Mouse (Mus musculus): ENCODE results near the gene Sult5a1. TPM values are rescaled to one million over a fixed set of nuclear protein-coding genes. Genes with fewer than 3 reads are reported as not detected.

Sult5a1 gene
- polyA plus RNA-seq, 1 experiment from 2014 or later: 1.7 TPM

Small RNA genes lying within 50 kb of the gene (microRNA-seq; reads per million reads assigned to microRNA genes)
- not detected for gene Mir7079
- gene Mir7080: not detected

Other genes starting within 250 kb of the Sult5a1 start
- gene Ankrd11, start 116.0 kb downstream of the Sult5a1 start, polyA plus RNA-seq (2016; fragmentation: Nextera tagmentation; extraction: Ambion mirVana): 38.4 and 65.7 TPM in 2 replicates
- 59.1 and 61.6 TPM in 2 replicates for gene Spg7, start 95.4 kb downstream of the Sult5a1 start, polyA plus RNA-seq (2016; fragmentation: Nextera tagmentation; extraction: Ambion mirVana)
- 1,076 and 1,105 TPM in 2 replicates for gene Rpl13, start 56.0 kb downstream of the Sult5a1 start, polyA plus RNA-seq (2016; fragmentation: Nextera tagmentation; extraction: Ambion mirVana)
- gene Cpne7, start 40.9 kb downstream of the Sult5a1 start, polyA plus RNA-seq (2016; fragmentation: Nextera tagmentation; extraction: Ambion mirVana): 0.29 and 0.49 TPM in 2 replicates
- gene Dpep1, start 27.9 kb upstream of the Sult5a1 start, polyA plus RNA-seq (2016; fragmentation: Nextera tagmentation; extraction: Ambion mirVana): 0.17 and 0.52 TPM in 2 replicates
- gene Chmp1a, start 54.4 kb upstream of the Sult5a1 start, polyA plus RNA-seq (2016; fragmentation: Nextera tagmentation; extraction: Ambion mirVana): 150 and 155 TPM in 2 replicates
- 5.7 and 6.3 TPM in 2 replicates for gene Spata33, start 54.5 kb upstream of the Sult5a1 start, polyA plus RNA-seq (2016; fragmentation: Nextera tagmentation; extraction: Ambion mirVana)
- 36.5 and 38.3 TPM in 2 replicates for gene Cdk10, start 66.5 kb upstream of the Sult5a1 start, polyA plus RNA-seq (2016; fragmentation: Nextera tagmentation; extraction: Ambion mirVana)
- 1.4 and 1.6 TPM in 2 replicates for gene Spata2l, start 77.9 kb upstream of the Sult5a1 start, polyA plus RNA-seq (2016; fragmentation: Nextera tagmentation; extraction: Ambion mirVana)
- gene Zfp276, start 95.9 kb upstream of the Sult5a1 start, polyA plus RNA-seq (2016; fragmentation: Nextera tagmentation; extraction: Ambion mirVana): 25.8 and 27.5 TPM in 2 replicates
- gene Vps9d1, start 96.0 kb upstream of the Sult5a1 start, polyA plus RNA-seq (2016; fragmentation: Nextera tagmentation; extraction: Ambion mirVana): 31.0 and 34.9 TPM in 2 replicates
- gene Fanca, start 160.3 kb upstream of the Sult5a1 start, polyA plus RNA-seq (2016; fragmentation: Nextera tagmentation; extraction: Ambion mirVana): 40.2 and 40.5 TPM in 2 replicates
- 19.9 and 21.8 TPM in 2 replicates for gene Spire2, start 174.4 kb upstream of the Sult5a1 start, polyA plus RNA-seq (2016; fragmentation: Nextera tagmentation; extraction: Ambion mirVana)
- 174 and 194 TPM in 2 replicates for gene Tcf25, start 215.4 kb upstream of the Sult5a1 start, polyA plus RNA-seq (2016; fragmentation: Nextera tagmentation; extraction: Ambion mirVana)
- gene Mc1r, start 248.8 kb upstream of the Sult5a1 start, polyA plus RNA-seq (2016; fragmentation: Nextera tagmentation; extraction: Ambion mirVana): 0.13 and 0.14 TPM in 2 replicates

All from forebrain, embryonic 12.5 days (tissue).